Mouse (Mus musculus) E14TG2a.4 (cell line): Measurements from ENCODE around the gene Kin.

Experiments used
- H3K27me3 ChIP-seq: 2 replicates; pipeline ENCODE4 v1.6.1; 2014; ENCODE audit warnings: low read length, control low read depth; ENCODE audit not compliant: insufficient read depth
- H3K36me3 ChIP-seq: 2 replicates; pipeline ENCODE4 v1.6.1; 2014; ENCODE audit warnings: low read length, control low read depth; ENCODE audit not compliant: insufficient read depth
- H3K4me1 ChIP-seq: replicated peaks from 2 replicates; pipeline ENCODE4 v1.6.1; 2014; ENCODE audit warnings: low read depth, low read length, control low read depth
- H3K4me3 ChIP-seq: replicated peaks from 2 replicates; pipeline ENCODE4 v1.5.1; 2014; ENCODE audit warnings: mild to moderate bottlenecking, low read length
- H3K9me3 ChIP-seq: 2 replicates; pipeline ENCODE4 v1.6.1; 2014; ENCODE audit warnings: low read length, control low read depth
- CTCF ChIP-seq: conservative IDR thresholded peaks from 2 replicates; pipeline ENCODE4 v1.5.1; 2014; ENCODE audit warnings: low read length
- NANOG ChIP-seq: IDR thresholded peaks from 2 replicates; pipeline ENCODE4 v1.6.1; 2014; ENCODE audit warnings: borderline replicate concordance, low read length, mixed read lengths
- POU5F1 ChIP-seq: IDR thresholded peaks from 2 replicates; pipeline ENCODE4 v1.6.1; 2014; ENCODE audit warnings: low read length, borderline replicate concordance

Kin gene

DNA sequence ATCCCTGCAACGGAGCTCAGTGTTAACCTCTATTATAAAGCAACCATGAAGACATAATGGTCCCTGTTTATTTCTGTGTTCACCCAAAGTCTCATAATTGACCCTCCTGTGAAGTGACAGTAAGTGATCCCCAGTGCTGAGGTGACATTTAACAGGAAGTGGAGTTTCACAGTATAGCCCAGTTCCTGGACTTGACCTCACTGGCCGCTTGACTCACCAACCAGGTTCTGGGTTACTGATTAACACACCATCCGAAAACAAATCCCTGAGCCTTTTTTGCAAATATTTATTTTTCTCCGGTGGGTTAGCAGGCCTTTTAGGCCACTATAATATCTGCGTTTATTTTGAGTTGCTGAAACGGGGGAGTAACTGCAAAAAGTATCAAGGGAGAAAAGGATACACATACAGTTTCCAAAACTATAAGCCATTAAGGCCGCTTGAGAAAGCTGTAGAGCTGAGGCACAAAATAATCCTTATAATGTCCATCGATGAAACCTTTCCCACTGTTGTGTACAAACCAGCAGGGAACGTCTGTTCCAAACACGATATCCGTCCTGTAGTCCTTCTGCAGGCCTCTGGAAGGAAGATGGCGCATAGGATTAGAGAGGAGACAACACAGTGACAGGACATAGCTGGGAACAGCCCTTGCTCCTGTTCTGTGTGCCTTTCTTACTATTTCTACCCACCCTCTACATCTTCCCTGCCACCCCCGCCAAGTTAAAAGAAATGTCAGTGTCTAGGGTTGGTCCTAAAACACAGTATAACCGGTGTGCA lies 14.1 kb downstream of the Kin start:
- no peak overlapping the region for H3K4me3 ChIP-seq
- no peaks in the 10 kb centered on the region for H3K27me3 ChIP-seq
- H3K36me3 ChIP-seq = peaks cover 35% of the 10 kb centered on the region
- peaks cover 27% of the 10 kb centered on the region for H3K4me1 ChIP-seq
- H3K9me3 ChIP-seq = no peaks in the 10 kb centered on the region
- TF ChIP-seq POU5F1 (no peak), CTCF (no peak), NANOG (no peak)

DNA sequence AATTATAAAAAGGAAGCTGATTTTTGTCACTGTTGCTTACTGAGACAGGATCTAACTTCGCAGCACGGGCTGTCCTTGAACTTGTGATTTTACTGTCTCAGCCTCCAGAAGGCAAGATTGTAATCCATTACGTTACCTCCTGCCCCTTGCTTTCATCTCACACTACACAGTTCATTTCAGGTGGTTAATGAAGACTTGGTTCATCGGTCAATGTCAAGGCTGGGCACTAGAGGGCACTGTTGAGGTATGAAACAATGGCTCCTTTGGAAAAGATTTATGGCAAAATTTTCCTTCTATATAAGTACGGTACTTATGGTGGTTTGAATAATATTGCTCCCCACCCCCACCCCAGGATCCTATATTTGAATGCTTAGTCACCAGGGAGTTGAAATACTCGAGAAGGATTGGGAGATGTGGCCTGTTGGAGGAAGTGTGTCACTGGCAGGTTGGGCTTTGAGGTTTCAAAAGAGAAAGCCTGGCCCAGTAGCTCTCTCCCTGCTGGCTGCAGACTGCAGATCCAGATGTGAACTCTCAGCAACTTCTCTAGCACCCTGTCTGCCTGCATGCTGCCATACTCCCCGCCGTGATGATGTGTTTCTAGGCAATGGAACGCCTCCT lies 18.3 kb downstream of the Kin start:
- no peaks in the 10 kb centered on the region for H3K9me3 ChIP-seq
- H3K4me1 ChIP-seq = 0 out of 2 replicates have a peak, but pooled peaks cover 6% of the 10 kb centered on the region
- H3K27me3 ChIP-seq = no peaks in the 10 kb centered on the region
- peak; percentile 64 for TF ChIP-seq CTCF
- no peak for TF ChIP-seq NANOG
- no peak overlapping the region for H3K4me3 ChIP-seq
- H3K36me3 ChIP-seq = no peaks in the 10 kb centered on the region

DNA sequence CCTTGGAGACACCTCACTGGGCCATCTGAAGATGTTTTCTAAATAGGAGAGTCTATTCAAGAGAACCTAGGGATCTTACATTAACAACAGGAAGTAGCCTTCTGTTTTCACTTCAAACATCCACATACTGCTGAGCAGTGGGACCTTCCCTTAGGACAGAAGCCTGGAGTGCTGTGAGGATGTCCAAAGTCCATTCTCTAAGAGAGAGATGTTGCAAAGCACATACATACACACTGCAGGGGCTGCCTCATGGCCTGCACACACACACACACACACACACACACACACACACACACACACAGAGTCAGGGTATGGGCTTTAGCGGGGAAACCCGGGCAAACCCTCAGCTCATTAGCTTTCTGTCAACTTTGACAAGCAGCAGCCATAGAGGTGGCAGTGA lies 20.1 kb downstream of the Kin start:
- H3K27me3 ChIP-seq = 0 out of 2 replicates have a peak, but pooled peaks cover 6% of the 10 kb centered on the region
- H3K36me3 ChIP-seq = no peaks in the 10 kb centered on the region
- H3K4me1 ChIP-seq = peaks cover 7% of the 10 kb centered on the region; the same call in 1 of the 2 replicates
- no peaks in the 10 kb centered on the region for H3K9me3 ChIP-seq
- no peak overlapping the region for H3K4me3 ChIP-seq
- no peak for TF ChIP-seq CTCF
- TF ChIP-seq POU5F1 = no peak
- no peak for TF ChIP-seq NANOG

DNA sequence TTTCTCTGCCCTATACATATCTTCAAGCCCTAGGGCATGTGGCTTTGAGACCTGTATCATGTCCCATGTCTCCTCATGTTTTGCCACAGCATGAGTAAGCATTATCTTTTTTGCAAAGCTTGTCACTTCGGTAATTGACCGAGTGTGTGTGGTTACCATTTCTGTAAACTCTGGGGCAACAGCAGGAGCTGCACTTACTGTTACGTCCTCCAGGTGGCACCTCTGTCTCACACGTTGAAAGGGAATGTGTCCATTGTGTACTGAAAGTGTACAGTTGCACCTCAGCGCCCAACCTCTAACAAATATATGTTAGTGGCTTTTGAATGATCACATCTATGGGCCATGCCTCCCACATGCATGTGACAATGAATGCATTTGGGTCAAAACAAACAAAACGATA lies 20.8 kb downstream of the Kin start:
- TF ChIP-seq CTCF = peak; percentile 94
- TF ChIP-seq NANOG = no peak
- H3K27me3 ChIP-seq = 0 out of 2 replicates have a peak, but pooled peaks cover 6% of the 10 kb centered on the region
- peaks cover 7% of the 10 kb centered on the region; the same call in 1 of the 2 replicates for H3K4me1 ChIP-seq
- no peaks in the 10 kb centered on the region for H3K9me3 ChIP-seq
- H3K36me3 ChIP-seq = no peaks in the 10 kb centered on the region
- H3K4me3 ChIP-seq = no peak overlapping the region

DNA sequence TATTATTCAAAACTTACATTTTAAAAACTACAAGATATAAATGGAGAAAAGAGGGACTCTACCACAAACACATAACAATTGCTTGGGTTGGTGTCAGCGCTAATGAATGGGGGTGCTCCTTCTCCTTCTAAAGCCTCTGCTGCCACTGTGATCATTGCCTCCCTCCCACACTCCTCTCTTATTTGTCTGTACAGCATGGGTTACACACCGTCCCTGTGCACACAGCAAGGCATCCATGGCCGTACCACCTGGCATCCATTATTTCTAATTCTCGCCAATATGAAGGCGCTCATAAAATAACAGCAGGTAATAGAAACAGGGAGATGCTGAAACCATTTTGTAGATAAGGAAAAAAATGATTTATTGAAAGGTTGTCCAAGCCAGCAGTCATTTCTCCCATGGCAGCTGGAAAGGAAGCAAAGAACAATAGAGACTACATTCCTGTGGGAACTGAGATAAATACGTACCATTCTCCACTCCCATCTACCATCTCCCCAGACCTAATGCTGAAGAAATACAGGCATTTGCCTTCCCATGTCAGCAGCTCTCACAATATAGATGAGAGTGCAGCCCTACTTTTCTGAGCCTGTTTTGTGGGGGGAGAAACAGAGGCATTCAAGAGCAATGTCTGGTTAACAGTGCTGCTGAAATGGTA lies 28.3 kb downstream of the Kin start:
- Histone ChIP-seq H3K4me1 (peaks cover 5% of the 10 kb centered on the region; the same call in 1 of the 2 replicates), H3K27me3 (0 out of 2 replicates have a peak, but pooled peaks cover 6% of the 10 kb centered on the region), H3K9me3 (no peaks in the 10 kb centered on the region), H3K36me3 (no peaks in the 10 kb centered on the region), H3K4me3 (no peak overlapping the region)
- TF ChIP-seq POU5F1 (no peak), CTCF (no peak), NANOG (no peak)

DNA sequence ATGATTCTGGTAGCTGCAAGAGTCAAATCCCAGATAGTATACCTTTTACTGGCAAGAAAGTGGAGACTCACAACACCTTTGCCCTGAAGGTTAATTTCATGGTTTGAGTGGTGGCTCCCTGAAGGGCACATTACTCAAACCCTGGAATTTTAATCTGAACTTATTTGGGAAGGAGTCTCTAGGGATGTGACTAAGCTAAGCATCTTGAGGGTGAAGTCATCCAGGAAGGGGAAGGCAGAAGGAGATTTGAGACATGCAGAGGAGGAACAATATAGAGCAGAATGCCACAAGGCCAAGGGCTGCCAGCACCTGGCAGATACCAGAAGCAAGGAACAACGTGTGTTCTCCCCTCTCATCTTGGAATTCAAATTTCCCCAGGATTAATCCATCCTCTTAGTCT lies 38.4 kb downstream of the Kin start:
- H3K4me1 ChIP-seq = no peaks in the 10 kb centered on the region
- no peaks in the 10 kb centered on the region for H3K9me3 ChIP-seq
- TF ChIP-seq NANOG = no peak
- H3K27me3 ChIP-seq = no peaks in the 10 kb centered on the region
- H3K36me3 ChIP-seq = no peaks in the 10 kb centered on the region
- no peak overlapping the region for H3K4me3 ChIP-seq

DNA sequence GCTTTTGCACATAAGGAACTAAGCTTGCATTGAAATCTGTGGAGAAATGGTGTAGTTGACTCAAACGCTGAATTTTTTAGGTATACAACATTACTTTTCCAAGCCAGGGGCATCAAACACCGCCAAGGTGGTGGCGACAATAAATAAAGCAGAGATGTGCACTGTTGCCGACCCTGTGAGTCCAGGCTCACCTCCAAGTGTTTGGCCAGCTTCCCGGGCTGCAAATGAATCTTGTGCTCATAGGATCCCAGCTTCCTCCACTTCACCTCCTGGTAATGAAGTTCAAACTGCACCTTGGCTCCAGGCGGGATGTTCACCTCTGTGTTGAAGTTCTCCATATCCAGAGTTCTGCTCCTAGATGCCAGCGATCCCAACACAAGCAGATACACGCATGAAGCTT lies 38.9 kb downstream of the Kin start:
- Histone ChIP-seq H3K9me3 (no peaks in the 10 kb centered on the region), H3K4me3 (no peak overlapping the region), H3K36me3 (no peaks in the 10 kb centered on the region), H3K4me1 (no peaks in the 10 kb centered on the region), H3K27me3 (no peaks in the 10 kb centered on the region)
- TF ChIP-seq NANOG (no peak), POU5F1 (no peak)

DNA sequence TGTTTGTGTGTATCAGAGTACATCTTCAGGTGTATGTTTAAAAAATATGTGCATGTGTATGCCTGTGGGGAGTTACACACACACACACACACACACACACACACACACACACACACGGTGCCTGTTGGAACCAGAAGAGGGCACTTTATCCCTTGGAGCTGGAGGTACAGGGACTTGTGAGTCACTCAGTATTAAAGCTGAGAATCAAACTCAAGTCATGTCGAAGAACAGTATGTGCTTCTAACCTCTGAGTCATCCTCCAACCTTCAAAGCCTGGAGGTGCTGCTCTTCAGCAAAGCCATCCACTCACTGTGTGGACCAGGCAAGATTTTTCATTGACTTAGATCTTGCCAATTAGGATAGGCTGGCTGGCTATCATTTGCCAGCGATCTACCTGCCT lies 41.4 kb downstream of the Kin start:
- no peaks in the 10 kb centered on the region for H3K4me1 ChIP-seq
- H3K27me3 ChIP-seq = no peaks in the 10 kb centered on the region
- H3K9me3 ChIP-seq = no peaks in the 10 kb centered on the region
- H3K4me3 ChIP-seq = no peak overlapping the region
- no peak for TF ChIP-seq NANOG
- no peak for TF ChIP-seq CTCF
- TF ChIP-seq POU5F1 = no peak
- no peaks in the 10 kb centered on the region for H3K36me3 ChIP-seq
